Mouse (Mus musculus): ENCODE results near the gene Bcas3. TPM values are rescaled to one million over a fixed set of nuclear protein-coding genes. Genes with fewer than 3 reads are reported as not detected.
A peak's percentile ranks its signal among the peaks of the same experiment; 100 is the strongest.

The Bcas3 gene
- polyA plus RNA-seq, 2 experiments = 22.2 to 28.2 TPM

DNA sequence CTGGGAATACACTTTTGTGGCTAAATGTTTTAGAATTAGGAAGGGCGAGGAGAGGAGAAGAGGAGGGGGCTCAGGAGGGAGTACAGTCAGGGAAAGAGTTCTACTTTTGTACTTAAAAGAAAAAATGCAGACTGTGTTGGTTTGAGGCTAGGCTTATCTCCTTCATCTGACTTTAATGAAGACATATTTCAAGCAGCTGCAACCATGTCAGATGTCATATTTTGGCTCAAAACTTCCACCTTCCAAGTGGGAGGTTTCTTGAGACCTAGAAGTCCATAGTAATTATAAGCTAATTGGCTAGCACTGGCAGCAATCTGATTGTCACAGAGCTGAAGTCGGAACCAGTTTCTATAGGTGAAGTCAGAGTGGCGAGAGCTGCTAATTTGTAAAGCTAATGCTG, 384.9 kb downstream of the Bcas3 start:
- H3K36me3 ChIP-seq (ENCODE audit: control insufficient read depth, insufficient read depth, low read length) = no peaks in the 10 kb centered on the region
- peaks cover 30% of the 10 kb centered on the region for H3K4me1 ChIP-seq (ENCODE audit: control insufficient read depth, insufficient read depth, low read length)
- no peak overlapping the region for H3K4me2 ChIP-seq (replicated peaks; ENCODE audit: low read depth, low read length, severe bottlenecking)
- H3K27ac ChIP-seq (replicated peaks; ENCODE audit: low read depth, low read length) = no peak overlapping the region
- ATAC-seq (ENCODE audit: low FRiP score, low read depth) (no peak), DNase-seq (ENCODE audit: low spot score) (no peak)
- H3K27me3 ChIP-seq (ENCODE audit: control insufficient read depth, insufficient read depth, low read length) = peaks cover 11% of the 10 kb centered on the region; the same call in 1 of the 2 replicates
- no peak overlapping the region for H3K4me3 ChIP-seq (replicated peaks; ENCODE audit: low read length)
- no peak overlapping the region for H3K9ac ChIP-seq (ENCODE audit: low read depth, low read length, severe bottlenecking)
- no peak for TF ChIP-seq POLR2A (IDR thresholded peaks at IDR 0.05; ENCODE audit: borderline replicate concordance, extremely low read depth, insufficient read depth, insufficient read length)
- peaks cover 3% of the 10 kb centered on the region; the same call in 1 of the 2 replicates for H3K9me3 ChIP-seq (ENCODE audit: control insufficient read depth, low read length)
- WGBS = 32% methylated on average over 3 of the region's 3 CpGs

DNA sequence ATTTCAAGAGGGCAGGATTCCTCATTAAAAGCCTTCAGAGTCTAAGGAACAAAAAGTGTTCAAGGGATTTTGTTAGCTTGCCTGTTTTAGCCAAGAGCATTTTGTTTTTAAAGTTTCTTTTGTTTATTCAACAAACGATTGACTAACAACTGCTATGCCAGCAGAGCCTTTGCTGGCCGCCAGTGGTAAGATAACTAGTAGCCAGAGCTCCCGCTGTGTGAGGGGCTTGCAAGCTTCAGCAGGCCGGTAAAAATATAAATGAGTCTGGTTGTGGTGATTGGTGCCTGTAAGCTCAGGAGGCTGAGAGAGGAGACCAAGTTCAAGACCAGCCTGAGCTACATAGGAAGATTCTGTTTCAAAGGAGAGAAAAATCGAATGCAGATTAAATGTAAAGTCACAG, 385.6 kb downstream of the Bcas3 start:
- no peak for TF ChIP-seq POLR2A (IDR thresholded peaks at IDR 0.05; ENCODE audit: borderline replicate concordance, extremely low read depth, insufficient read depth, insufficient read length)
- Histone ChIP-seq H3K9ac (ENCODE audit: low read depth, low read length, severe bottlenecking) (no peak overlapping the region), H3K4me3 (replicated peaks; ENCODE audit: low read length) (no peak overlapping the region), H3K4me1 (ENCODE audit: control insufficient read depth, insufficient read depth, low read length) (peaks cover 30% of the 10 kb centered on the region), H3K36me3 (ENCODE audit: control insufficient read depth, insufficient read depth, low read length) (no peaks in the 10 kb centered on the region), H3K27ac (replicated peaks; ENCODE audit: low read depth, low read length) (no peak overlapping the region), H3K9me3 (ENCODE audit: control insufficient read depth, low read length) (peaks cover 3% of the 10 kb centered on the region; the same call in 1 of the 2 replicates), H3K27me3 (ENCODE audit: control insufficient read depth, insufficient read depth, low read length) (peaks cover 12% of the 10 kb centered on the region; the same call in 1 of the 2 replicates), H3K4me2 (replicated peaks; ENCODE audit: low read depth, low read length, severe bottlenecking) (no peak overlapping the region)
- DNase-seq (ENCODE audit: low spot score) = no peak
- WGBS = 35% methylated on average over 5 of the region's 5 CpGs
- ATAC-seq (ENCODE audit: low FRiP score, low read depth) = no peak

DNA sequence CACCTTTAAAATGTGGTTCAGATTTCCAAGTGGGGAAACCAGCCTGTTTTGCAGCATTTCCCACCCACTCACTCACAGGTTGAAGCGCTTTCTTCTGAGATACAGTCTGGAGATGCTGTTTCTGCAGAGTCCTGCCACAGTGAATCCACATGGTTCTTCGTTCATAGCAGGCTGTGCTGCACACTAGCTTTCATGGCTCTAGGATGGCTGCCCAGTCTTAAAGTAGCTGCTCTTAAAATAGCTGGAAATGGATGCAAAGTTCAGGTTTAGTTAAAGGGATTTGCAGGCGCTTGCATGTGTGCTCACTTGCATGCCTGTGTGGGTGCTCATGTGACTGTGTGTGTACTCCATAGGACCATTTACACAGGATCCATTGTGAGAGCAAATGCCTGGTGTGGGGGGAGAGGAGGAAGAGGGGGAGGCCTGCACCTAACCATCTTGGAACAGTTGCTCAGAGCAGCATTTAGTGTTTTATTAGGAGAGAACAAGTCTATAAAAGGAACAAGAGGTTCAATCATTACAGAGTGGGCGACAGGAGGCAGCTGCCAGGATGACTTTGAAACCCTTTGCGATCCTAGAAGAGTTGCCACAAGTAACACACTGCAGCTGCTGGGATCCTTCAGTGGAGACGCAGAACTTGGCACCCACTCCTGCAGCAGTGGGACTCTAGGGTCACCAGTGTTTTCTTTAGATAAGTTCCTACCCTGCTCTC, 386.5 kb downstream of the Bcas3 start:
- TF ChIP-seq POLR2A (IDR thresholded peaks at IDR 0.05; ENCODE audit: borderline replicate concordance, extremely low read depth, insufficient read depth, insufficient read length) = no peak
- no peaks in the 10 kb centered on the region for H3K36me3 ChIP-seq (ENCODE audit: control insufficient read depth, insufficient read depth, low read length)
- H3K9ac ChIP-seq (ENCODE audit: low read depth, low read length, severe bottlenecking) = no peak overlapping the region
- DNase-seq (ENCODE audit: low spot score) = peak; percentile 72
- H3K4me1 ChIP-seq (ENCODE audit: control insufficient read depth, insufficient read depth, low read length) = peaks cover 30% of the 10 kb centered on the region
- peak overlapping the region; percentile 15; the same call in 1 of the 2 replicates for H3K4me2 ChIP-seq (replicated peaks; ENCODE audit: low read depth, low read length, severe bottlenecking)
- H3K27ac ChIP-seq (replicated peaks; ENCODE audit: low read depth, low read length) = peak overlapping the region; percentile 63
- ATAC-seq (ENCODE audit: low FRiP score, low read depth) = peak; percentile 84
- H3K4me3 ChIP-seq (replicated peaks; ENCODE audit: low read length) = no peak overlapping the region
- peaks cover 3% of the 10 kb centered on the region; the same call in 1 of the 2 replicates for H3K9me3 ChIP-seq (ENCODE audit: control insufficient read depth, low read length)
- H3K27me3 ChIP-seq (ENCODE audit: control insufficient read depth, insufficient read depth, low read length) = peaks cover 16% of the 10 kb centered on the region; the same call in 1 of the 2 replicates
- WGBS = 15% methylated on average over 6 of the region's 6 CpGs

DNA sequence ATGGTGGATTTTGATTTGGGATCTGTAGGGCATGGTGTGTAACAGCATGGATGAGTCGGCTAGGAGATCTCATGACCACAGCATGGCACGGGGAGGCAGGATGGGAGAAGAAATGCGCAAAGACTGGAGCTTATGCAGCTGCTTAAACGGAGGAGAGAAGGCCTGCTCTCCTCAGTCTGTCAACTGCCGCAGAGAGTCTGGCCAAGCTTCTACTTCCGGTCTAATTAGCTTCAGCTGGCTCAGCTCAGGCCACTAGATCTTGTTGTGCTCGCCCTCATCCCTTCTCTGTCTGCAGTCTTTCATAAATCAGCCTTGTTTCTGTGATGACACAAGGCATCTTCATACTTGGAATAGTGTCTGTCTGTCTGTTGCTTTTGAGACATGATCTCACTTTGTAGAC, 393.4 kb downstream of the Bcas3 start:
- H3K4me1 ChIP-seq (ENCODE audit: control insufficient read depth, insufficient read depth, low read length) = no peaks in the 10 kb centered on the region
- H3K27ac ChIP-seq (replicated peaks; ENCODE audit: low read depth, low read length) = no peak overlapping the region
- peaks cover 8% of the 10 kb centered on the region; the same call in 1 of the 2 replicates for H3K27me3 ChIP-seq (ENCODE audit: control insufficient read depth, insufficient read depth, low read length)
- peaks cover 3% of the 10 kb centered on the region; the same call in 1 of the 2 replicates for H3K9me3 ChIP-seq (ENCODE audit: control insufficient read depth, low read length)
- H3K36me3 ChIP-seq (ENCODE audit: control insufficient read depth, insufficient read depth, low read length) = no peaks in the 10 kb centered on the region
- ATAC-seq (ENCODE audit: low FRiP score, low read depth) (no peak), DNase-seq (ENCODE audit: low spot score) (no peak)
- 44% methylated on average over 7 of the region's 7 CpGs for WGBS
- no peak for TF ChIP-seq POLR2A (IDR thresholded peaks at IDR 0.05; ENCODE audit: borderline replicate concordance, extremely low read depth, insufficient read depth, insufficient read length)
- no peak overlapping the region for H3K4me3 ChIP-seq (replicated peaks; ENCODE audit: low read length)
- H3K4me2 ChIP-seq (replicated peaks; ENCODE audit: low read depth, low read length, severe bottlenecking) = no peak overlapping the region
- H3K9ac ChIP-seq (ENCODE audit: low read depth, low read length, severe bottlenecking) = no peak overlapping the region

DNA sequence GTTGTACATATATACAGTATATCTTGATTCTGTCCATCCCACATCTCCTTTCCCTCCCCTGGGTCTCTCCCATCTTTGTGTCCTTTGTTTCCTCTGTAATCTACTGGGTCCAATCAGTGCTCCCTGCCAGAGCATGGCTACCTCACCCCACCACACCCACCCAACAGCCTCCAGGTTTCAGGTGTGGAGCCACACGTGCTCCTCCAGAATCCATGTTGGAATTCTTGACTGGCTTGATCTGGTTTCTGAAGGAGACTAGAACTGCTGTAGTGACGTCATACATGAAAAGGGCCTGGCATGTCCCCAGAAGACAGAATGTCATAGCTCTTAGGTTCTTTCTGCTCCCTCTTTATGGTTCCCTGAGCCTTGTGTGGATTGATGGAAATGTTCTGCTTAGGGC, 395.9 kb downstream of the Bcas3 start:
- WGBS = 95% methylated on average over 2 of the region's 2 CpGs
- ATAC-seq (ENCODE audit: low FRiP score, low read depth) = no peak
- Histone ChIP-seq H3K4me1 (ENCODE audit: control insufficient read depth, insufficient read depth, low read length) (no peaks in the 10 kb centered on the region), H3K27me3 (ENCODE audit: control insufficient read depth, insufficient read depth, low read length) (peaks cover 4% of the 10 kb centered on the region; the same call in 1 of the 2 replicates), H3K27ac (replicated peaks; ENCODE audit: low read depth, low read length) (no peak overlapping the region), H3K4me2 (replicated peaks; ENCODE audit: low read depth, low read length, severe bottlenecking) (no peak overlapping the region), H3K36me3 (ENCODE audit: control insufficient read depth, insufficient read depth, low read length) (no peaks in the 10 kb centered on the region), H3K9me3 (ENCODE audit: control insufficient read depth, low read length) (no peaks in the 10 kb centered on the region), H3K4me3 (replicated peaks; ENCODE audit: low read length) (no peak overlapping the region), H3K9ac (ENCODE audit: low read depth, low read length, severe bottlenecking) (no peak overlapping the region)
- no peak for TF ChIP-seq POLR2A (IDR thresholded peaks at IDR 0.05; ENCODE audit: borderline replicate concordance, extremely low read depth, insufficient read depth, insufficient read length)
- DNase-seq (ENCODE audit: low spot score) = no peak
